Mouse (Mus musculus): Measurements from ENCODE around the gene Zfp618.

- TF ChIP-seq CTCF (IDR thresholded peaks at IDR 0.05; ENCODE audit: low read depth) (no peak), EP300 (IDR thresholded peaks at IDR 0.05; ENCODE audit: low read depth) (no peak)
Observed at GRCm38 (mm10) chr4:63151127-63151526, 185.8 kb downstream of the Zfp618 start.

Measured in heart, postnatal 0 days (tissue).